In the genomic region with DNA sequence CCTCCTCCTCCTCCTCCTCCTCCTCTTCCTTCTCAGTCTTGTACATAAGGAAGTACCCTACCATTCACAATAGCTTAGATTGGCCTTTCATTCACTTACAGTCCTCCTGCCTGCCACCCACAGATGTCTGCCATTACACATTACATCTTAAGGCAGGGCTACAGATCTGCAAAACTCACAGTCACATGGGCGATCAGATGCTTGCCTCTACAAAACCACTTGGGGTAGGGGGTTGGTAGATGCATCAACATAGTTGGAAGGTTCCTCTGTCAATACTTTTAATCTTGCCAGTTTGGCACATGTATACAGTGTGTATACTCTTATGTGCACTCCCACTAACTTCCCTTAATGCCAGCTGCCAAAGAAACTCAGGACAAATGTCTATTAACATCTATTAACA, we compare ENCODE assay signal across 23 mouse cellular contexts.
"Had no signal": no experiment of that assay in that cellular context is flagged by ENCODE, and none has a peak within 500 bp of the region (broad histone marks: within the 10 kb centered on the region; RNA-seq: fewer than 3 reads in every experiment).

No protein-coding gene starts in this region.

- H3K4me3 ChIP-seq: heart, adult 2 months; hindbrain, embryonic 10.5 days; hindbrain, embryonic 12.5 days; kidney, embryonic 15.5 days; limb, embryonic 13.5 days; limb, embryonic 15.5 days; liver, embryonic 12.5 days had no signal

- H3K27ac ChIP-seq: heart, adult 2 months; hindbrain, embryonic 10.5 days; hindbrain, embryonic 12.5 days; hindbrain, embryonic 14.5 days; kidney, embryonic 15.5 days; kidney, postnatal 0 days; limb, embryonic 13.5 days; limb, embryonic 15.5 days; liver, embryonic 12.5 days had no signal

- H3K27me3 ChIP-seq: hindbrain, embryonic 12.5 days; kidney, embryonic 15.5 days; limb, embryonic 13.5 days; limb, embryonic 15.5 days; liver, embryonic 12.5 days had no signal

- ATAC-seq: hindbrain, embryonic 16.5 days; inflammation-experienced regulatory T-cells, adult 6 months had no signal

- H3K36me3 ChIP-seq: hindbrain, embryonic 10.5 days; hindbrain, embryonic 12.5 days; kidney, embryonic 15.5 days; limb, embryonic 13.5 days; limb, embryonic 15.5 days; liver, embryonic 12.5 days had no signal

- H3K4me2 ChIP-seq: heart, embryonic 11.5 days; hindbrain, embryonic 12.5 days; hindbrain, embryonic 14.5 days; kidney, embryonic 15.5 days; limb, embryonic 13.5 days; limb, embryonic 15.5 days; liver, embryonic 12.5 days had no signal

- H3K9ac ChIP-seq: hindbrain, embryonic 12.5 days; hindbrain, embryonic 14.5 days; kidney, embryonic 15.5 days; limb, embryonic 13.5 days; limb, embryonic 15.5 days; liver, embryonic 12.5 days had no signal

- H3K9me3 ChIP-seq: hindbrain, embryonic 10.5 days; hindbrain, embryonic 12.5 days; kidney, embryonic 15.5 days; limb, embryonic 13.5 days; limb, embryonic 15.5 days; liver, embryonic 12.5 days had no signal

- H3K4me1 ChIP-seq: hindbrain, embryonic 10.5 days; hindbrain, embryonic 12.5 days; kidney, embryonic 15.5 days; limb, embryonic 13.5 days; limb, embryonic 15.5 days had no signal

- DNase-seq: gastrocnemius, postnatal 14 days; gastrocnemius, postnatal 36 days; heart, adult 11 months; heart, adult 2 months; heart, postnatal 10 days; heart, postnatal 4 days; kidney, adult 11 months; kidney, adult 9 months; kidney, postnatal 14 days; layer of hippocampus, adult 9-11 months; layer of hippocampus, postnatal 36 days; left cerebral cortex, postnatal 4 days had no signal
